Mouse (Mus musculus): ENCODE results near the gene Mex3d. TPM values are rescaled to one million over a fixed set of nuclear protein-coding genes. Genes with fewer than 3 reads are reported as not detected.
A peak's percentile ranks its signal among the peaks of the same experiment; 100 is the strongest.

Mex3d gene
- polyA plus RNA-seq (2014; fragmentation: Nextera tagmentation; extraction: Ambion mirVana), result 3.9 and 6.3 TPM in 2 replicates

GRCm38 (mm10) chr10:80387522-80387959 is at the start of gene Mex3d:
Gene Mex3d, minus strand, starts transcription at chr10:80387659.
- H3K9ac ChIP-seq (ENCODE audit: low read length), result peak within 1 kb of the TSS; percentile 96
- peak within 1 kb of the TSS; percentile 85 to 89 for H3K27ac ChIP-seq (replicated peaks in 1 of 2; ENCODE audit: control insufficient read depth in 1 of 2, insufficient read depth in 1 of 2, low read depth in 2 of 2, low read length in 2 of 2)
- H3K36me3 ChIP-seq (ENCODE audit: control insufficient read depth, insufficient read depth, low read length), result peaks cover 47% of the 10 kb centered on the region
- peak within 1 kb of the TSS; percentile 70 to 86 for H3K4me3 ChIP-seq (ENCODE audit: control insufficient read depth in 1 of 2, insufficient read depth in 1 of 2, low read depth in 1 of 2, low read length in 2 of 2)
- WGBS, result 1% methylated on average over 14 of the region's 61 CpGs
- ATAC-seq (ENCODE audit: insufficient number of reproducible peaks, insufficient read depth, low FRiP score, low read depth), result peak; percentile 72
- H3K9me3 ChIP-seq (ENCODE audit: control insufficient read depth, low read length), result no peaks in the 10 kb centered on the region
- no peaks in the 10 kb centered on the region for H3K27me3 ChIP-seq (ENCODE audit: control insufficient read depth, insufficient read depth, low read length)
- H3K4me2 ChIP-seq (ENCODE audit: low read length), result peak within 1 kb of the TSS; percentile 96
- peaks cover 23 to 30% of the 10 kb centered on the region in 2 experiments for H3K4me1 ChIP-seq (ENCODE audit: control insufficient read depth in 2 of 2, insufficient read depth in 2 of 2, low read length in 2 of 2)

DNA sequence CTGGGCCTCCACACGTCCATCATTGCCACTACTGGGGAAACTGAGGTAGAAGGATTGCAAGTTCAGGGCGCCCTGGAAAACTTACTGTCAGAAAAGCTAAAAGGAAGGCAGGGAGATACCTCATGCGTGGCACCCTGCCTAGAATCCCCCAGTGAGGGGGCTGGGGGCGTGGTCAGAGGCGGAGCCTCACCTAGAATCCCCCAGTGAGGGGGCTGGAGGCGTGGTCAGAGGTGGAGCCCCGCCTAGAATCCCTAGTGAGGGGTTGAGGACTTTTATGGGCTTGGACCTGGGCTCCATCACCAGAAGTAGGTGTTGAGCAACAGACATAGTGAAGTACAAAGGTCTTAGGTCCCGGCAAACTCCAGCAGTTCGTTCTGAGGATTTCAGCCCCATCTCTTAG is 48.8 kb upstream of the Mex3d start:
- Histone ChIP-seq H3K4me1 (ENCODE audit: control insufficient read depth in 2 of 2, insufficient read depth in 2 of 2, low read length in 2 of 2) (peaks cover 12 to 13% of the 10 kb centered on the region in 2 experiments; a peak in 3 of 4 replicates), H3K9me3 (ENCODE audit: control insufficient read depth, low read length) (no peaks in the 10 kb centered on the region), H3K4me3 (ENCODE audit: control insufficient read depth in 1 of 2, insufficient read depth in 1 of 2, low read depth in 1 of 2, low read length in 2 of 2) (no peak overlapping the region), H3K27ac (replicated peaks in 1 of 2; ENCODE audit: control insufficient read depth in 1 of 2, insufficient read depth in 1 of 2, low read depth in 2 of 2, low read length in 2 of 2) (no peak overlapping the region), H3K4me2 (ENCODE audit: low read length) (no peak overlapping the region), H3K27me3 (ENCODE audit: control insufficient read depth, insufficient read depth, low read length) (peaks cover 4% of the 10 kb centered on the region; the same call in 1 of the 2 replicates), H3K36me3 (ENCODE audit: control insufficient read depth, insufficient read depth, low read length) (no peaks in the 10 kb centered on the region; the same call in 1 of the 2 replicates), H3K9ac (ENCODE audit: low read length) (no peak overlapping the region)
- ATAC-seq (ENCODE audit: insufficient number of reproducible peaks, insufficient read depth, low FRiP score, low read depth), result no peak
- 7% methylated on average over 9 of the region's 9 CpGs for WGBS

- no peaks in the 10 kb centered on the region for H3K9me3 ChIP-seq (ENCODE audit: control insufficient read depth, low read length)
- H3K27me3 ChIP-seq (ENCODE audit: control insufficient read depth, insufficient read depth, low read length), result peaks cover 4% of the 10 kb centered on the region; the same call in 1 of the 2 replicates
- 0 out of 2 replicates have a peak overlapping the region, but pooled peaks have one; percentile 23 for H3K9ac ChIP-seq (ENCODE audit: low read length)
- peaks cover 3% of the 10 kb centered on the region for H3K36me3 ChIP-seq (ENCODE audit: control insufficient read depth, insufficient read depth, low read length)
- H3K4me1 ChIP-seq (ENCODE audit: control insufficient read depth in 2 of 2, insufficient read depth in 2 of 2, low read length in 2 of 2), result peaks cover 12 to 17% of the 10 kb centered on the region in 2 experiments; a peak in 3 of 4 replicates
- no peak for ATAC-seq (ENCODE audit: insufficient number of reproducible peaks, insufficient read depth, low FRiP score, low read depth)
- 50% methylated on average over 7 of the region's 7 CpGs for WGBS
- H3K27ac ChIP-seq (replicated peaks in 1 of 2; ENCODE audit: control insufficient read depth in 1 of 2, insufficient read depth in 1 of 2, low read depth in 2 of 2, low read length in 2 of 2), result no peak overlapping the region
- H3K4me2 ChIP-seq (ENCODE audit: low read length), result no peak overlapping the region
- H3K4me3 ChIP-seq (ENCODE audit: control insufficient read depth in 1 of 2, insufficient read depth in 1 of 2, low read depth in 1 of 2, low read length in 2 of 2), result no peak overlapping the region
Observed at GRCm38 (mm10) chr10:80435764-80436163, 48.3 kb upstream of the Mex3d start.

- peaks cover 4% of the 10 kb centered on the region; the same call in 1 of the 2 replicates for H3K27me3 ChIP-seq (ENCODE audit: control insufficient read depth, insufficient read depth, low read length)
- no peak overlapping the region for H3K4me2 ChIP-seq (ENCODE audit: low read length)
- no peak overlapping the region for H3K4me3 ChIP-seq (ENCODE audit: control insufficient read depth in 1 of 2, insufficient read depth in 1 of 2, low read depth in 1 of 2, low read length in 2 of 2)
- peaks cover 12 to 19% of the 10 kb centered on the region in 2 experiments; a peak in 3 of 4 replicates for H3K4me1 ChIP-seq (ENCODE audit: control insufficient read depth in 2 of 2, insufficient read depth in 2 of 2, low read length in 2 of 2)
- no peaks in the 10 kb centered on the region for H3K9me3 ChIP-seq (ENCODE audit: control insufficient read depth, low read length)
- no peak overlapping the region for H3K9ac ChIP-seq (ENCODE audit: low read length)
- ATAC-seq (ENCODE audit: insufficient number of reproducible peaks, insufficient read depth, low FRiP score, low read depth), result no peak
- 77% methylated on average over 3 of the region's 3 CpGs for WGBS
- peaks cover 13% of the 10 kb centered on the region for H3K36me3 ChIP-seq (ENCODE audit: control insufficient read depth, insufficient read depth, low read length)
- H3K27ac ChIP-seq (replicated peaks in 1 of 2; ENCODE audit: control insufficient read depth in 1 of 2, insufficient read depth in 1 of 2, low read depth in 2 of 2, low read length in 2 of 2), result no peak overlapping the region
Observed at GRCm38 (mm10) chr10:80434823-80435222, 47.4 kb upstream of the Mex3d start.

- no peak overlapping the region for H3K9ac ChIP-seq (ENCODE audit: low read length)
Observed at GRCm38 (mm10) chr10:80434233-80434592, 46.8 kb upstream of the Mex3d start.

DNA sequence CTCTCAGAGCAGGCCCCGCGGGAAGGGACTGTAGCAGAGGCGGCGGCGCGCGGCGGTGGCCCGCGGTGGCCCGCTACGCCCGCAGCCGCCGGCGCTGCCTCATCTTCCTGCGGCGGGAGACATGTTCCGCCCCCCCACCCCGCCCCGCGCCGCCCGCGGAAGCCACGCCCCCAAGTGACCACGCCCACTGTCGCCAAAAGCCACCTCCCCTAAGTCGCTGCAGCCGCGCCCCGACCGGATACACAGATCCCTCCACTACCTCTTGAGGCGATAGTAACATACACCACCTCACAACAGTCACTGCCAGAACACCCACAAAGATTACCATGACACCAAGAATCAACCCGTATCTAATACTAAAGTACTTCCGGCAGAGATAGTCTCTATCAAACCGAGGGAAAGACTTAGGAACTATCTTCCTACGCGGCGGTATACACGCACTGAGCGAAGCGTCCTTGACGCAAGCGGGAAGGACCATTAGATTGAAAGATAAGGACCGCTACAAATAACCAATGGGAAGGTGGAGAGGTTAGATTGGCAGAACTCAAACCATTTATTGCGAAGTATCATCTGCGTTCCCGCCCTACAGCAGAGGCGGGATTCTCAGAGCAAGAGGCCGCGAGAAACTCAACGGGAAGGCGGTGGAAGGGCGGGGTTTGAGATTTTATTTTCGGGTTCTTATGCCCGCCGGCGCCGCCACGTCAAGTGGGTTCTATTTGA is 46.2 kb upstream of the Mex3d start, which contains the start of gene Tcf3:
Gene Tcf3, minus strand, starts transcription at position 135 of the 720 bp plus-strand sequence.
- peak within 1 kb of the TSS; percentile 95 for H3K9ac ChIP-seq (ENCODE audit: low read length)
- peak within 1 kb of the TSS; percentile 66 for H3K4me2 ChIP-seq (ENCODE audit: low read length)
- peaks cover 12 to 19% of the 10 kb centered on the region in 2 experiments; a peak in 3 of 4 replicates for H3K4me1 ChIP-seq (ENCODE audit: control insufficient read depth in 2 of 2, insufficient read depth in 2 of 2, low read length in 2 of 2)
- whole genome bisulfite sequencing, result under 1% methylated on average over 48 of the region's 61 CpGs
- H3K27me3 ChIP-seq (ENCODE audit: control insufficient read depth, insufficient read depth, low read length), result peaks cover 4% of the 10 kb centered on the region; the same call in 1 of the 2 replicates
- peak within 1 kb of the TSS; percentile 90 to 93 for H3K27ac ChIP-seq (replicated peaks in 1 of 2; ENCODE audit: control insufficient read depth in 1 of 2, insufficient read depth in 1 of 2, low read depth in 2 of 2, low read length in 2 of 2)
- ATAC-seq (ENCODE audit: insufficient number of reproducible peaks, insufficient read depth, low FRiP score, low read depth), result peak; percentile 87
- peaks cover 24% of the 10 kb centered on the region for H3K36me3 ChIP-seq (ENCODE audit: control insufficient read depth, insufficient read depth, low read length)
- H3K4me3 ChIP-seq (ENCODE audit: control insufficient read depth in 1 of 2, insufficient read depth in 1 of 2, low read depth in 1 of 2, low read length in 2 of 2), result peak within 1 kb of the TSS; percentile 87 to 92
- H3K9me3 ChIP-seq (ENCODE audit: control insufficient read depth, low read length), result no peaks in the 10 kb centered on the region

More at GRCm38 (mm10) chr10:80434233-80434592, 46.8 kb upstream of the Mex3d start:
- H3K27me3 ChIP-seq (ENCODE audit: control insufficient read depth, insufficient read depth, low read length), result peaks cover 4% of the 10 kb centered on the region; the same call in 1 of the 2 replicates
- H3K4me3 ChIP-seq (ENCODE audit: control insufficient read depth in 1 of 2, insufficient read depth in 1 of 2, low read depth in 1 of 2, low read length in 2 of 2), result no peak overlapping the region
- peak overlapping the region; percentile 66 for H3K4me2 ChIP-seq (ENCODE audit: low read length)
- H3K9me3 ChIP-seq (ENCODE audit: control insufficient read depth, low read length), result no peaks in the 10 kb centered on the region
- H3K27ac ChIP-seq (replicated peaks in 1 of 2; ENCODE audit: control insufficient read depth in 1 of 2, insufficient read depth in 1 of 2, low read depth in 2 of 2, low read length in 2 of 2), result no peak overlapping the region
- H3K36me3 ChIP-seq (ENCODE audit: control insufficient read depth, insufficient read depth, low read length), result peaks cover 19% of the 10 kb centered on the region
- peaks cover 12 to 19% of the 10 kb centered on the region in 2 experiments; a peak in 3 of 4 replicates for H3K4me1 ChIP-seq (ENCODE audit: control insufficient read depth in 2 of 2, insufficient read depth in 2 of 2, low read length in 2 of 2)
- 13% methylated on average over 8 of the region's 8 CpGs for WGBS
- ATAC-seq (ENCODE audit: insufficient number of reproducible peaks, insufficient read depth, low FRiP score, low read depth), result no peak

DNA sequence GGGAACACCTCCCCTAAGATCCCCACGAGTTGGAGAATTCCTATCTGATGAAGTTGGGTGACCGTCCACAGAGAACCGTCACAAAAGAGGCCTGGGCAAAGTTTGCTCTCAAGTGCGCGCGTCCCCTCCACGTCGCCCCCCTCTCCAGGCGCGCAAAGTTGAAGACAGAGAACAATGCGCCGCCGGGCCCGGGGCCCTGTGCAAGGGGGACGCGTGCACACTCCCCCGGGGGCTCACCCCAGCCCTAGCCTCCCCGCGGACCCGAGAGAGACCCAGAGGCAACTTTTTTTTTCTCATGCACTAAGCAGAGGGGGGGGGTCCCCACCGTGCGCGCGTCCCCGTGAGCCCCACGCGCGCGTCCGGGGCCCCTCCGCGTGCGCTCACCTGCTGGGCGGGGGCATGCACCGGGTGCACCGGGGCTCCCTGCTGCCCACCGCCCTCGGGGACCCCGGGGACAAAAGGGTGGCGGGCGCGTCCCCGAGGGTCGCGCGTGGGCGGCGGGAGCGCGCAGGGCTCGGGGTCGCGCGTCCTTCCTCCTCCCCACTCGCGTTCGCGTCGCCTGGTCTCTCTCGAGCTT is 45.6 kb upstream of the Mex3d start:
- Histone ChIP-seq H3K27ac (replicated peaks in 1 of 2; ENCODE audit: control insufficient read depth in 1 of 2, insufficient read depth in 1 of 2, low read depth in 2 of 2, low read length in 2 of 2) (peak overlapping the region; percentile 73 to 90), H3K27me3 (ENCODE audit: control insufficient read depth, insufficient read depth, low read length) (peaks cover 4% of the 10 kb centered on the region; the same call in 1 of the 2 replicates), H3K4me2 (ENCODE audit: low read length) (peak overlapping the region; percentile 66), H3K36me3 (ENCODE audit: control insufficient read depth, insufficient read depth, low read length) (peaks cover 31% of the 10 kb centered on the region), H3K9ac (ENCODE audit: low read length) (peak overlapping the region; percentile 95), H3K9me3 (ENCODE audit: control insufficient read depth, low read length) (no peaks in the 10 kb centered on the region), H3K4me1 (ENCODE audit: control insufficient read depth in 2 of 2, insufficient read depth in 2 of 2, low read length in 2 of 2) (peaks cover 12 to 19% of the 10 kb centered on the region in 2 experiments; a peak in 3 of 4 replicates), H3K4me3 (ENCODE audit: control insufficient read depth in 1 of 2, insufficient read depth in 1 of 2, low read depth in 1 of 2, low read length in 2 of 2) (peak overlapping the region; percentile 87 to 92)
- ATAC-seq (ENCODE audit: insufficient number of reproducible peaks, insufficient read depth, low FRiP score, low read depth), result peak; percentile 19; the same call in 1 of the 2 replicates
- WGBS, result under 1% methylated on average over 47 of the region's 60 CpGs

Data from heart, embryonic 14.5 days (tissue).